Mouse (Mus musculus) mature B cell (primary cell): Measurements from ENCODE around the gene Iqce.

Experiments
- in situ Hi-C: fragments of 300-500 bp; cut with MboI; formaldehyde crosslinking; loops from 2 replicates; pipeline ENCODE4 v1.14.3; 2019

Iqce gene

GRCm38 (mm10) chr5:140615321-140616109 lies 86.7 kb downstream of the Iqce start:
- in situ Hi-C loops = loop anchor here (5.0 kb wide), 1 partner anchor 73 kb away; no protein-coding TSS in a partner anchor

DNA sequence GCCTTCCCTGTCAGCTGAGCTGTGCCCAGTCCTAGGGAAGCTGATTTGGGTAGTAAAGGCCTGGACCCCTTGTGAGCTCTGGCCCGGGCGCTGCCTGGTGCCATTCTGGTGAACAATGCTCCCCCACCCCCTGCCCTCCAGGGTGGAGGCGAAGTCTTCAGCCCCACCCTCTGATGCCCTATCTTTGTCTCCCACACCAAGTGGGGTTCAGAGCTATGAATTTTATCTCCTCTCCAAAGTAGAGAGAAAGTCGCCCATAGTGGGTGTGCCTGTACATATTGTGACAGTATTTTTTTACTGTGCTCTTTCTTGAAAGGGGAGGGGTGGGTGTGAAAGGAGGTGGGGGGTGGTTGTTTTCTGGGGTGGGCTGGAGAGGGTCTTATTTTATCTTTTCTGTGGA lies 87.3 kb downstream of the Iqce start:
- in situ Hi-C loops = loop anchor here (5.0 kb wide), 1 partner anchor 73 kb away; no protein-coding TSS in a partner anchor

GRCm38 (mm10) chr5:140614141-140614540 lies 88.0 kb downstream of the Iqce start:
- in situ Hi-C loops = no loop called here

DNA sequence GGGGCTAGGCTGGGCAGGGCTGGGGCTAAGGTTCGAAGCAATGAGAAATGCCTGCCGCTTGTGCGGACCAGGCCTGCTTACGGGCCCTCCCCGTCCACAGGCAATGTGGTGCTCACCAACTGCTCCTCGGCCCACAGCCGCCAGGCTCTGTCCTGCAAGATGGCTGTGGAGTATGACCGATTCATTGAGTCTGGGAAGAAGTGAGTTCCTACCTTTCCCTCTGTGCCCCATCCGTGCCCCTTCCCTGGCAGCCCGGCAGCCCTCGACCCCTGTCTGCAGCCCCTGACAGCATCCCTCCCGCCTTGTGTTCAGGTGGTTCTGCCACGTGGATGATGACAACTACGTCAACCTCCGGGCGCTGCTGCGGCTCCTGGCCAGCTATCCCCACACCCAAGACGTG lies 90.0 kb downstream of the Iqce start:
- in situ Hi-C loops = no loop called here
